Mouse (Mus musculus) right cerebral cortex, adult 18-20 months (tissue): Measurements from ENCODE around the gene Kcnq4.

ENCODE experiments used
- DNase-seq: peaks from one replicate; pipeline ENCODE4 v3.0.0; 2022; ENCODE audit warnings: mixed read lengths

The Kcnq4 gene

DNA sequence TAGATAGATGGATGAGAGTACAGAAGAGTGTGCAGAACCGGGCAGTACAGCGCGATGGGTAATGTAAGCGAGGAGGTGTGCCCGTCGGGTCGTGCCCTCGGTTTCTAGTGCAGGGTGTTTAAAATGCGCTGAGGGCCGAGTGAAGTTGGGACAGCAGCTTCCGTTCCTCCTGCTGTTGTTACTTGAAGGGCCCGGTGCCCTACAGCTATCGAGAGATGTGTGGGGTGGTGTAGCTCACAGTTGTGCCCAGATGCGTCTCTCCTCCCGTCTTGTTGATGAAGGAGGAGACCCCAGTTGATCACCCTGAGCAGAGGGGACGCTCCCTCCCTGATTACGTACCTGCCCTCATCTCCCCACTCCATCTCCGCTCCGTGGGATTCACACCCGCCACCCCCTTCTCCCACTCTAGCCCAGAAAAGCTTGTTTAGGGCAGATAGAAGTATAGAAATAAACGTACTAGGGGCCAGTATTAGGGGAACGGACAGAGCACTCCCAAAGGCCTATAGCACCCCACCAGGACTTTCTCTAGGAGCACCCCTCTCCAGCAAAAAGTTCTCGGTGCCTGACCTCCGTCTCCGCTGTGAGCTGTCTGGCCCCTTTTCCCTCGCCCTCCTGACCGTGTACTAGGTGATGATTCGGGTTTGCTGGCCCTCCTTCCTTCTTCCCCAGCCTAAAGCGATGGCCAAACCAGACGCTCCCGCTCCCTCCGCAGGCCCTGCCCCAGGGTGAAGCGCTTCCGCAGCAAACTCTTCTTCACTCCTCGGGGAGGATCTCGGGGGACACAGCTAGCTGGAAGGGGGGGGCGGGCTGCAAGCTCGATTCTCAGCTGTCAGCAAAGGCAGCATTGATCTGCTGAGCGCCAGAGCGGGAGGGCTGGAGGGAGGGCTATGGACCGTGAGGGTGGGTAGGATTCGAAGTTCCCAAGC lies at the start of gene Kcnq4:
TSS of gene Kcnq4 (minus strand) at position 672 of the 926 bp plus-strand sequence.
- no peak for DNase-seq

DNA sequence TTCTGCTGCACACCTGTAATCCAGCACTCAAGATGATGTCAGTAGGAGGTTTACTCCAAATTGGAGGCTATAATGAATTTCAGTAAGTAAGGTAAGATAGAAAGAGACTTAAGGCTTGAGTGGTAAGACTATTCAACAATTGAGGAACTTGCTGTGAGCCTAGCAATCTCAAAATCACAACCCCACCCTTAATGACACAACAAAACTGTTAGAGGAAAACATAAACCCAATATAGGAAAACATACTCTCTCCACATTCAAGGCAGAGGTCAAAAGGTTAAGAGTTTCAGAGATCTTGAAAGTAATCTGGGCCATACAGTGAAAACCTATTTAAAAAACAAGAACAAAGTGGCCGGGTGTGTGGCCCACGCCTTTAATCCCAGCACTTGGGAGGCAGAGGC lies 48.3 kb upstream of the Kcnq4 start:
- no peak for DNase-seq

GRCm38 (mm10) chr4:120795646-120796045 lies 47.2 kb upstream of the Kcnq4 start:
- DNase-seq, result no peak

GRCm38 (mm10) chr4:120792918-120793317 lies 44.5 kb upstream of the Kcnq4 start:
- DNase-seq, result no peak

GRCm38 (mm10) chr4:120790027-120790426 lies 41.6 kb upstream of the Kcnq4 start:
- no peak for DNase-seq

GRCm38 (mm10) chr4:120755801-120756200 lies 7.4 kb upstream of the Kcnq4 start:
- no peak for DNase-seq

- DNase-seq, result peak; percentile 68
These were observed 6.9 kb upstream of the Kcnq4 start for GRCm38 (mm10) chr4:120755299-120755698.

DNA sequence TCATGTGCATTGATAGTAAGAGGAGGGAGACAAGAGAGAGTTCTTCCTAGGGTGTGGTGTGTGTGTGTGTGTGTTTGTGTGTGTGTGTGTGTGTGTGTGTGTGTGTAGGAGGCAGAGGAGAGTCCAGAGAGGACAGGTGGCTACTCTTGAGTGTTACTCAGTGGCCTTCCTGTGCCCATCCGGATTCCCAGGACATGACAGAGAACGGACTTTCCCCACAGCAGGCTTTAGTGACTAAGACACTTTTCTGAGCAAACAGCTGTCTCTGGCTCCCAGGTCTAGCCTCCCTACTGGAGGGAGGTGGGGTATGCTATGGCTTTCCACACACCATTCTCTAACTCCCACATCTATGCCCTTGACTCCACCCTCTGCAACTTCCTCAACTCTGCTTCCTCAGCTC lies 1.2 kb upstream of the Kcnq4 start:
- no peak for DNase-seq

- DNase-seq, result no peak
These were observed 1.1 kb downstream of the Kcnq4 start for GRCm38 (mm10) chr4:120747243-120747792.

GRCm38 (mm10) chr4:120746552-120747150 lies 1.8 kb downstream of the Kcnq4 start:
- no peak for DNase-seq

GRCm38 (mm10) chr4:120745731-120746551 lies 2.5 kb downstream of the Kcnq4 start:
- DNase-seq, result no peak

- no peak for DNase-seq
These were observed 4.8 kb downstream of the Kcnq4 start for GRCm38 (mm10) chr4:120743636-120744035.

GRCm38 (mm10) chr4:120741303-120741702 lies 7.1 kb downstream of the Kcnq4 start:
- no peak for DNase-seq

- DNase-seq, result no peak
These were observed 14.3 kb downstream of the Kcnq4 start for GRCm38 (mm10) chr4:120734012-120734622.

DNA sequence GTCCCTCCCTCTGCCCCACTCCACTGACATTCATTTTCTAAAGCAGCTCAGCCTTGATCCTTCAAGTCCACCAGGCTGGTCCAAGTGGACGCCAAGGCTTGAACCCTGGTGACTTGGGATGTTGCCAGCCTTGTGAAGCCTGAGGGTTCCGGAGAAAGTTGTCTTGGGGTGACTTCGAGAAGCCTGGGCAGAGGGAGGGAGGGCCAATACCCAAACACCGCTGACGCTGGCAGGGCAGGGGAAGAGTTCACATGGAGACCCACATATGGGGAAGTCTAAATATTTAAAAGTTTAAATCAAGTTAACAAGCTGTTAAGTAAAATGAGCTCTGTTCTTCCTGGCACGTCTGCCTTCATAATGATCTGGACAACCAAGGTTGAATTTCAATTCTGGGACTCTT lies 15.7 kb downstream of the Kcnq4 start:
- no peak for DNase-seq

GRCm38 (mm10) chr4:120731030-120731644 lies 17.3 kb downstream of the Kcnq4 start:
- peak; percentile 50 for DNase-seq

DNA sequence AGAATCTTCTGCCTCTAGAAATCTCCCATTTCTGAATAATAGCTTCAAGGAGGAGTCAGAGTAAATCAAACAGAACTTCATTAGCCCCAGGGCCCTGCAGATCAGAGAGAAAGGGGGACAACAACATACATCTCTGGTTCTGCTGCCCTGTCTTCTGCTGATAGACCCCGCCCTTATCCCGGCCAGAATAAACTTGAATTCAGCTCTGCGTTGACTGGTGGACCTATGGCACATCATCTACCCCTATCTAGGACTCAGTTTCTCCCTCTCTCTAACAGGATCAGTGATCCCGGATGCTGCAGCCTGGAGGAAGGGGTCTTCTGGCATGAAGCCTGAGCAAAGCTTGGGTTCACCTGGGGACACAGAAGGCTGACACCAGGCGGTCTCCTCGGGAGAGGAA lies 17.8 kb downstream of the Kcnq4 start:
- no peak for DNase-seq

DNA sequence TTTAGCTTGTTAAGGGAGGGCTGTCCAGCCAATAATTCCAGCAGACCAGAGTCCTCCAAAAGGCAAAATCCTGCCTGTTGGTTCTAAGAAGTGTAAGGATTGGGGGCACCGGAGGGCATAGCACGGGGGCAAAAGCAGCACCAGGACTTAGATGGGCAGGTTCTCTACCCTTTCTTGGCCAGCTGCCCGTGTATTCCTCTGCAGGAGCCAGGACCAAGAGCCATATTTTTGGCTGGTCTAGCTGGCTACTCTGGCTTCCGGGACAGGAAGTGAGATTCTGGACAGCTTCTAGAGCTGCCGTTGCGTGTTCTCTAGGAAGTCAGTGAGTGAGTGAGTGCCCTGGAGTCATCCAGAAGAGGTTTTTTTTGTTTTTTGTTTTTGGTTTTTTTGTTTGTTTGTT lies 18.3 kb downstream of the Kcnq4 start:
- DNase-seq, result no peak

- DNase-seq, result no peak
These were observed 19.0 kb downstream of the Kcnq4 start for GRCm38 (mm10) chr4:120729441-120729840.

- no peak for DNase-seq
These were observed 20.6 kb downstream of the Kcnq4 start for GRCm38 (mm10) chr4:120727842-120728241.

DNA sequence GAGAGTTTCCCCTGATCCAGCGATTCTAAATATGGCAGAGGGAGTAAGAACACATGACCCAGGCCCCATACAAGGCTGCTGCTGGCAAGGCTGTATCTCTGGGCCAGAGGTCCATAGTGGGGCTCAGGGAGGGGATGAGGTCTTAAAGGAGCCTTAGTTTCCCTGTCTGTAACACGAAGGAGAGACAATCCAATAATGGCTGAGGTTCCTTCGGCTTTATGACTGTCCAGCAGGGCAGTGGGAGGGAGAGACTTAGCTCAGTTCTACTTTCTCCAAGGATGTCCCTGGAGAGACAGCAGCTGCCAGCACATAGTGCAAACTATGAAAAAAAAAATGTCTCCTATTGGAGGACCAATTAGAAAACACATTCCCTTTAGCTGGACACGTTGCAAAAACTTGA lies 22.2 kb downstream of the Kcnq4 start:
- no peak for DNase-seq

- DNase-seq, result no peak
These were observed 22.8 kb downstream of the Kcnq4 start for GRCm38 (mm10) chr4:120725516-120726090.
